Mouse (Mus musculus): ENCODE measurements at regions not wholly inside any gene's neighbourhood (a gene's known extent, or its start where the extent isn't known, plus 50 kb on each side); places are given as distances from the start of the nearest gene placed in this dataset.

- no peak for TF ChIP-seq CHD2 (IDR thresholded peaks at IDR 0.05; ENCODE audit: low read depth, low read length)
- no peak for TF ChIP-seq MAFK (IDR thresholded peaks at IDR 0.05; ENCODE audit: insufficient read depth, low read depth, low read length)
- TF ChIP-seq HCFC1 (IDR thresholded peaks at IDR 0.05; ENCODE audit: borderline replicate concordance, insufficient read depth, low read length) = no peak
Observed at GRCm38 (mm10) chr10:118722671-118723070, 147.3 kb downstream of the Dyrk2 start.

All from ES-E14 (cell line).